Mouse (Mus musculus) T-cell, adult 2 months (primary cell): ENCODE data around the gene Ppp1r13l.

ENCODE experiments used
- DNase-seq: peaks from one replicate; pipeline ENCODE4 v3.0.0; 2022; ENCODE audit warnings: low spot score

Gene Ppp1r13l

GRCm38 (mm10) chr7:19337122-19337521 is 22.4 kb upstream of the Ppp1r13l start:
- DNase-seq: no peak

GRCm38 (mm10) chr7:19338060-19338459 is 21.5 kb upstream of the Ppp1r13l start:
- DNase-seq: no peak

- DNase-seq: no peak
Observed at GRCm38 (mm10) chr7:19338596-19338995, 21.0 kb upstream of the Ppp1r13l start.

GRCm38 (mm10) chr7:19341250-19341649 is 18.3 kb upstream of the Ppp1r13l start:
- DNase-seq: no peak

- no peak for DNase-seq
Observed at GRCm38 (mm10) chr7:19341761-19342409, 17.7 kb upstream of the Ppp1r13l start.

GRCm38 (mm10) chr7:19342481-19343027 is 17.0 kb upstream of the Ppp1r13l start:
- peak; percentile 68 for DNase-seq

- peak; percentile 63 for DNase-seq
Observed at GRCm38 (mm10) chr7:19343210-19343808, 16.2 kb upstream of the Ppp1r13l start.

GRCm38 (mm10) chr7:19344237-19344847 is 15.2 kb upstream of the Ppp1r13l start, which contains the start of gene Ercc1:
Ercc1 (plus strand) TSS chr7:19344778.
- DNase-seq: peak; percentile 15

GRCm38 (mm10) chr7:19344938-19345471 is 14.5 kb upstream of the Ppp1r13l start:
- peak; percentile 97 for DNase-seq

GRCm38 (mm10) chr7:19349188-19349915 is 10.2 kb upstream of the Ppp1r13l start:
- no peak for DNase-seq

- no peak for DNase-seq
Observed at GRCm38 (mm10) chr7:19350221-19350620, 9.3 kb upstream of the Ppp1r13l start.

GRCm38 (mm10) chr7:19354991-19355390 is 4.6 kb upstream of the Ppp1r13l start:
- DNase-seq: no peak

GRCm38 (mm10) chr7:19356311-19356710 is 3.2 kb upstream of the Ppp1r13l start:
- no peak for DNase-seq

- no peak for DNase-seq
Observed at GRCm38 (mm10) chr7:19357381-19358375, 1.9 kb upstream of the Ppp1r13l start.

- DNase-seq: no peak
Observed at GRCm38 (mm10) chr7:19358634-19359033, 915 bp upstream of the Ppp1r13l start.

- no peak for DNase-seq
Observed at GRCm38 (mm10) chr7:19359892-19360641, 518 bp downstream of the Ppp1r13l start.

- peak; percentile 50 for DNase-seq
Observed at GRCm38 (mm10) chr7:19360944-19361343, 1.4 kb downstream of the Ppp1r13l start.

GRCm38 (mm10) chr7:19361720-19362119 is 2.2 kb downstream of the Ppp1r13l start:
- DNase-seq: peak; percentile 83

- no peak for DNase-seq
Observed at GRCm38 (mm10) chr7:19362276-19362675, 2.7 kb downstream of the Ppp1r13l start.

- peak; percentile 58 for DNase-seq
Observed at GRCm38 (mm10) chr7:19363881-19364280, 4.3 kb downstream of the Ppp1r13l start.
